Mouse (Mus musculus): ENCODE results near the gene Mrpl48. TPM values are rescaled to one million over a fixed set of nuclear protein-coding genes. Genes with fewer than 3 reads are reported as not detected.

Gene Mrpl48
- 10 to 100 TPM; 53.7 to 73.3 TPM for total RNA-seq (2021)
- long read RNA-seq, experiment 1, full-length matches to known transcripts = 24 of 28 reads
- long read RNA-seq, experiment 1, partial matches to known transcripts = 0 of 28 reads
- long read RNA-seq, experiment 1, other reads (novel, unspliced or antisense) = 4 of 28 reads
- long read RNA-seq, experiment 2, full-length matches to known transcripts = 45 of 55 reads
- long read RNA-seq, experiment 2, partial matches to known transcripts = 3 of 55 reads
- long read RNA-seq, experiment 2, other reads (novel, unspliced or antisense) = 7 of 55 reads

- peak in 1 of 2 experiments; percentile 69 for DNase-seq (ENCODE audit: low spot score in 2 of 2)
Observed at GRCm38 (mm10) chr7:100608130-100608741, at the start of gene Mrpl48. Gene Mrpl48 (minus strand): TSS chr7:100608301.

- DNase-seq (ENCODE audit: low spot score in 2 of 2) = no peak
Observed at GRCm38 (mm10) chr7:100656739-100657138, 48.6 kb upstream of the Mrpl48 start.

GRCm38 (mm10) chr7:100654441-100654840 lies 46.3 kb upstream of the Mrpl48 start:
- no peak for DNase-seq (ENCODE audit: low spot score in 2 of 2)

GRCm38 (mm10) chr7:100653480-100654266 lies 45.6 kb upstream of the Mrpl48 start:
- DNase-seq (ENCODE audit: low spot score in 2 of 2) = no peak

- DNase-seq (ENCODE audit: low spot score in 2 of 2) = no peak
Observed at GRCm38 (mm10) chr7:100651011-100651410, 42.9 kb upstream of the Mrpl48 start.

GRCm38 (mm10) chr7:100650421-100650820 lies 42.3 kb upstream of the Mrpl48 start:
- DNase-seq (ENCODE audit: low spot score in 2 of 2) = no peak

- DNase-seq (ENCODE audit: low spot score in 2 of 2) = no peak
Observed at GRCm38 (mm10) chr7:100649826-100650225, 41.7 kb upstream of the Mrpl48 start.

- no peak for DNase-seq (ENCODE audit: low spot score in 2 of 2)
Observed at GRCm38 (mm10) chr7:100649095-100649494, 41.0 kb upstream of the Mrpl48 start.

GRCm38 (mm10) chr7:100645147-100645546 lies 37.0 kb upstream of the Mrpl48 start:
- peak; percentile 47 to 55 for DNase-seq (ENCODE audit: low spot score in 2 of 2)

- no peak for DNase-seq (ENCODE audit: low spot score in 2 of 2)
Observed at GRCm38 (mm10) chr7:100642413-100642812, 34.3 kb upstream of the Mrpl48 start.

GRCm38 (mm10) chr7:100637657-100638056 lies 29.6 kb upstream of the Mrpl48 start:
- DNase-seq (ENCODE audit: low spot score in 2 of 2) = no peak

- DNase-seq (ENCODE audit: low spot score in 2 of 2) = no peak
Observed at GRCm38 (mm10) chr7:100624538-100624937, 16.4 kb upstream of the Mrpl48 start.

- no peak for DNase-seq (ENCODE audit: low spot score in 2 of 2)
Observed at GRCm38 (mm10) chr7:100622277-100622676, 14.2 kb upstream of the Mrpl48 start.

GRCm38 (mm10) chr7:100616121-100616857 lies 8.2 kb upstream of the Mrpl48 start:
- no peak for DNase-seq (ENCODE audit: low spot score in 2 of 2)

- no peak for DNase-seq (ENCODE audit: low spot score in 2 of 2)
Observed at GRCm38 (mm10) chr7:100608910-100609309, 809 bp upstream of the Mrpl48 start.

- peak; percentile 93 to 94 for DNase-seq (ENCODE audit: low spot score in 2 of 2)
Observed at GRCm38 (mm10) chr7:100607214-100608129, 629 bp downstream of the Mrpl48 start, which contains the start of gene Rab6a. Gene Rab6a (plus strand): TSS chr7:100607410.

- DNase-seq (ENCODE audit: low spot score in 2 of 2) = no peak
Observed at GRCm38 (mm10) chr7:100600211-100600610, 7.9 kb downstream of the Mrpl48 start.

- DNase-seq (ENCODE audit: low spot score in 2 of 2) = no peak
Observed at GRCm38 (mm10) chr7:100593349-100593748, 14.8 kb downstream of the Mrpl48 start.

- DNase-seq (ENCODE audit: low spot score in 2 of 2) = no peak
Observed at GRCm38 (mm10) chr7:100591522-100591852, 16.6 kb downstream of the Mrpl48 start.

GRCm38 (mm10) chr7:100590845-100591521 lies 17.1 kb downstream of the Mrpl48 start:
- DNase-seq (ENCODE audit: low spot score in 2 of 2) = peak; percentile 72 to 73
